Mouse (Mus musculus) hindlimb bud, embryonic 11.5 days (tissue): Measurements from ENCODE around the gene Stard10.

ENCODE experiments used
- DNase-seq: peaks from one replicate; pipeline ENCODE4 v3.0.0-alpha.2; 2012; ENCODE audit warnings: low read depth, low spot score; ENCODE audit errors: extremely low spot score

Gene Stard10

DNA sequence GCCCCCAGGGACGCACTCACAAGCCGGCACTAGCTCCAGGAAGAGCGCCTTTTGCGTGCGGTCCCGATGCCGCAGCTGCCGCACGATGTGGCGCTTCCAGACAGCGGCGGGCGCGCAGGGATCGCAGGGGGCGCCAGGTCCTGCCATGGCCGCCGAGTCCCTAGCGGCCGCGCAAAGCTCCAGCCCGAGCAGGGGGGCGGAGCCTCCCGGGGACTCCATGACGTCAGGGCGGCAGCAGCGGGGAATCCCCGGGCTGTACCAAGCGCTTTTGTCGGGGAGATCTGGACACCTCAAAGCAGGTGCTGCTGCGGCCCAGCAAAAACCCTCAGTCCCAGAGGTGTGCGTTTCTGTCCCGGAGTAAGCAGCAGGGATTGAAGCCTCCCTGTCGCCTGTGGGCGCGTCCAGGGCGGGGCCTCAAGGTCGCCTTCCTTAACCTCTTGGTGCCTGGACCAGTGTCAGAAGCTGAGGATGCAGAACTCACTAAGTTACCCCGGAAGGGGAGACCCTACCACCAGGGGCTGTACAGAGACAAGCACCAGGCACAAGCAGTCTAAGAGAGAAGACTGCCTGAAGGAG lies 14.9 kb upstream of the Stard10 start, which contains the start of gene Atg16l2:
Atg16l2 (minus strand) TSS at position 371 of the 576 bp plus-strand sequence.
- peak; percentile 79 for DNase-seq

GRCm38 (mm10) chr7:101302691-101303090 lies 14.2 kb upstream of the Stard10 start:
- DNase-seq = no peak

DNA sequence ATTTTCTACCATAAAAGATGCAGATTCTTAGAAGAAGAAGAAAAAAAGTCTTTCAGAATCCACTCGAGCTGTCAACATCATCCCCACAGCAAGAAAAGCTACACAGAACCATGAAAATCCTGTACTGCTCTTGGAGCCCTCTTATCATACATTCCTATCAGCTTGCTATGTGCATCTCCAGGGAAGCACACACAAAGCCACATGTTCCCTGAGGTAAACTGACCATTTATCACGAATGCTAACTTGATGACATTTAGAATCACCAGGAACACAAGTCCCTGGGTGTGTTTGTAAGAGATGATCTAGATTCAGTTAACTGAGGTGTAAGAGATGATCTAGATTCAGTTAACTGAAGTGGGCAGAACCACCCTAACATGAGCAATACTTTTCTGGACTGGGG lies 10.0 kb upstream of the Stard10 start:
- no peak for DNase-seq

- no peak for DNase-seq
These were observed 6.9 kb upstream of the Stard10 start for GRCm38 (mm10) chr7:101309985-101310326.

DNA sequence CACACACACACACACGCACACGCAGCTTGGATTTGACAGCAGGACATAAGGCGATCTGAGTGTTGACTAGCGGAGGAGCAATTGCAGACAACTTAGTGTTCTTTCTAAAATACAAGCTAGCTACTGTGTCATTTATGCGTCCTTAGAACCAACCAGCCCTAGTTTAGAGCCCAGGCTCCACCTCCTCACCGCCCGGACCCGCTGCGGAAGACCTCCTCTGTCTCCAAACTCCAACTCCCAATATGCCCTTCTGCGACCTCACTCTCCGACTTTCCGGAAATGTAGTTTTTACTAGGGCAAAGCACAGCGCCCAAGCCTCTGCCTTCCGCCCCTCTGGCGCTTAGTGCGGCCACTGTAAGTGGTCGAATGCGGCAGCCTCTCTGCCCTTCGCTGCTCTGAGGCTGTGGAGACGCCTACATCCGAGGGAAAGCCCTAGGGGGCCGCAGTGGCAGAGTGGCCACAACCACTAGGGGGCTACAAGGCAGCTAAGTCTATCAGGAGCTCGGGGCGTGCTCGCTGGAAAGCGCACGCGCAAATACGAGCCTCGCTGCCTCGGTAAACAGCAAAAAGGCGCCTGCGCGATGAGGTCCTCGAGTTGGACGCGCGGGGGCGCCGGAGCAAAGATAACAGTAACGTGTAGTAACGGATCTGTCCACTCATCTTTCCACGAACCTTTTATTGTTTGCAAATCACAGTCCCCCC lies 6.4 kb upstream of the Stard10 start:
- peak; percentile 89 for DNase-seq

- DNase-seq = no peak
These were observed 5.8 kb upstream of the Stard10 start for GRCm38 (mm10) chr7:101311061-101311460.

- no peak for DNase-seq
These were observed 3.9 kb upstream of the Stard10 start for GRCm38 (mm10) chr7:101313033-101313432.

DNA sequence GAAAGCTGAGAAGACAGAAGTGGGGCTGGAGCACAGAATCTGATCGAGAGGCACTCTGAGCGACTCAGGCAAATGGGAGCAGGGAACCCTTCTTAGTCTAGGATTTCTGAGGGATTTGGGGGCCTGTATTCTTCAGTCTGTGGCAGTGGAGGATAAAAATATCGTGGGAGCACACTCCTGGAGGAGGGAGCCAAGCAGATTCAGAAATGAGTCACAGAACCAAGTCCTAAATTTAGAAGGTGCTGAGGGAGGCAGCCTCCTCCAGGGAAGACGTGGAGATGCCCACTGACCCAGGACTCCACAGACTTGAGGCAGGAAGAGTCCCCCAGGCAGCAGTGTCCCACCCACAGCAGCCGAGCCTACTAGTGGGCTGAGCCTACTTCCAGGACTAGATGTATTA lies 2.5 kb upstream of the Stard10 start:
- DNase-seq = no peak

GRCm38 (mm10) chr7:101315699-101316098 lies 1.2 kb upstream of the Stard10 start:
- DNase-seq = no peak

- DNase-seq = no peak
These were observed 290 bp upstream of the Stard10 start for GRCm38 (mm10) chr7:101316591-101317001.

DNA sequence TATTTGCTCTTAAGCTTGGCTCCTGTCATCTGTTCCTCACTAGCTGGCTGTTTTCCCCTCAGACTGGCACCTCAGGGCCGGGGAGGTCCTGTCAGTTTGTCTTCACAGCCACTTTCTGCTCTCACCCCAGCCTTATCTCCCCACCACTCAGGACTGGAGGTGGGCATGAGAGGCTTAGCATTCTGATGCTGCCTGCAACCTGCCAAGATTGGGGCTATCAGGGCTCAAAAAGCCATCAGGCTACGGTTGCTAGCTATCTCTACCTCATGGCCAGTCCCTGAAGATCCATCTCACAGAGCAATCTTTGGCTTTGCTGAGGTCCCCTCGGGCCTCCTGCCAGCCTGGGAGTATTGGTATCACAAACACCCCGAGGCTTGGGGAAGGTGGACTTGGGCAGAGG lies 2.0 kb downstream of the Stard10 start:
- no peak for DNase-seq

DNA sequence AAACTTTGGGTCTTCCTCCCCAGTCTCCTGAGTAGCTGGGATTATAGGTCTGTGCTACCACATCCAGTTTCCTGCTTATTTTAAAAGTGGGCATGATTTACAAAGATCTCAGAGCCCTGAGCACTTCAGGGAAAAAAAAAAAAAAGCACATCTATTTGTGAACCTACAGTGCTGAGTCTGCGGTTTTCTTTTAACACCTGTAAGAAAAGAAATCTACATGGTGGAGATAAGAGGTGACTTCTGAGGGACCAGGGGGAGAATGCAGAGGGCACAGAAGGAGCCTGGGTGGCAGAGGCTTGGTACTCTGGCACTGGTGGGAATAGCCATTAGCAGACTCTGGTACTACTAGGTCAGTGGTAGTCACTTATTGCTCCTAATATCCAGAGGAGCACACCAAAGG lies 2.9 kb downstream of the Stard10 start:
- DNase-seq = no peak

GRCm38 (mm10) chr7:101320399-101321217 lies 3.7 kb downstream of the Stard10 start:
- DNase-seq = no peak

- no peak for DNase-seq
These were observed 4.4 kb downstream of the Stard10 start for GRCm38 (mm10) chr7:101321218-101321827.

DNA sequence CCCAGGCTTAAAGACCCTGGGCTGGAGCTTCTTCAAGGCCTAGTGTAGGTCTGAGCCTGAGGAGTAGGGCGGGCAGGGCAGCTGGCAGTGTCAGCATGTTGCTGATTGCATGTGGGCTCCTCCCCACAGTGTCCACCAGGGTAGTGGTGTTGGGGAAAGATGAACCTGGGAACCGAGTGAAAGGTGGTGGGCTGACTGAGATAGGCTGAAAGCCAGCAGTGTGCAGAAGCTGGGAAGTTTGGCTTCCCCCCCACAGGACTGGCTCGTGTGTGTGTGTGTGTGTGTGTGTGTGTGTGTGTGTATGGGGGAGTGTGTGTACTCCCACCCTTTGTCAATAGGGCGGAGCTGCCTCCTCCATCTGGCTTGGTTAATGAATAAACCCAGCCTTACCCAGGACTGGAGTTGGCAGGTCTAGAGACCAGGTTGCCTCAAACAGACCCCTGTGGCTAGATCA lies 6.3 kb downstream of the Stard10 start:
- DNase-seq = no peak

DNA sequence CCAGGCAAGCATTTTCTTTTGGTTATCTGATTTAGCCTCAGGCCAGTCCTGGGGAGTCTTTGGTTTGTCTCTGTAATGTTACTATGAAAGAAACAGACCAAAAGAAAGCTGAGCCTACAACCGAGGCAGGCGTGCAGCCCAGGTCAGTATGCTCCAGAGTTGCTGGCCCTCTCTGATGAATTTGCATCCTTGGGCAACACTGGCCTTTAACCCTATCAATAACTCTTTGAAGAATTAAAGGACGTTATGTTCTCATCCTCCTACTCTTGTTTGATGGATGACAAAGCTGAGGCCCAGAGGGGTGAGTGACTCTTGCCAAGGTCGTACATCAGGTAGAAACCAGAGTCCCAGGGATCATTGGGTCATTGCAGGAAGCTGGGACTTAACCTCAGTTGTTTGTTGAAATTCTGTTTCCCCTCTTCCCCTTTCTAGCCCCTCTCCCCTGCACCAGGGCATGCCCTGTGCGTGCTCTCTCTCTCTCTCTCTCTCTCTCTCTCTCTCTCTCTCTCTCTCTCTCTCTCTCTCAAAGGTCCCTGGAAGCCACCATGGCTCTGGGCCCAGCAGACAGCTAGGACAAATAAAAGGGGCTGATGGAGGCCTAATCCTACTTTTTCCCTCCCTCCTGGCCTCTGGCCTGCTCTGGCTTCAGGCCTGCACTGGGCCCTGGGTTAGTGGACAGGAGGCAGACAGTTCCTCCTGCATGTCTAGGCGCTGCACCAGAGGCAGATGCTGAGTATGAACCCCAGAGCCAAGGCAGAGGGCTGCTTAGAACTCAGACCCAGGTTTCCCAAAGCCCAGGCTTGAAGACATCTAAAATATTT lies 7.5 kb downstream of the Stard10 start:
- no peak for DNase-seq

DNA sequence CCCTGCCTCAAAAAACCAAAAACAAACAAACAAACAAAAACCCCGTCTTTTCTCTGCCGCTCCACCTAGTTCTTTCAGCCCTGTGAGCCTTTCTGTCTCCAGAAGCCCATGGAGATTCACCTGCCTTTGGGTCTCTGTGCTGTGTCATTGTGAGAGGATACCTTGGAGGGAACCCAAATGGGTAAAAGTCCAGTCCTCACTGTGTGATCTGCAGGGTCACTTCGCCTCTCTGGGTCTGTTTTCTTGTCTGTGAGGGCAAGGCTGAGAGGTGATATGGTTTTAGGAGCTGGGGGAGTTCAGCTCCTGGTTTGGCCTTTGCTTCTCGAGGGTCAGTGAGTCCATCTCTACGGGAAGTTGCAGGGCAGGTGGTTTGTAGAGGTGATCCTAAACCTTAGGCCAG lies 9.1 kb downstream of the Stard10 start:
- DNase-seq = no peak

- no peak for DNase-seq
These were observed 10.4 kb downstream of the Stard10 start for GRCm38 (mm10) chr7:101327263-101327662.

- DNase-seq = no peak
These were observed 10.9 kb downstream of the Stard10 start for GRCm38 (mm10) chr7:101327786-101328185.

- DNase-seq = no peak
These were observed 11.8 kb downstream of the Stard10 start for GRCm38 (mm10) chr7:101328621-101329158.
